Mouse (Mus musculus): ENCODE results near the gene Tnfsf15. TPM values are rescaled to one million over a fixed set of nuclear protein-coding genes. Genes with fewer than 3 reads are reported as not detected.

Gene Tnfsf15
- not detected in 2 replicates for polyA plus RNA-seq (2015; fragmentation: Nextera tagmentation; extraction: Ambion mirVana)

GRCm38 (mm10) chr4:63744693-63745171 is at the start of gene Tnfsf15:
Gene Tnfsf15, minus strand, starts transcription at chr4:63745113.

Other genes starting within 250 kb of the Tnfsf15 start
- gene Whrn, start 249.1 kb downstream of the Tnfsf15 start, polyA plus RNA-seq (2015; fragmentation: Nextera tagmentation; extraction: Ambion mirVana) = 0.19 and 0.76 TPM in 2 replicates
- gene Atp6v1g1, start 200.3 kb downstream of the Tnfsf15 start, polyA plus RNA-seq (2015; fragmentation: Nextera tagmentation; extraction: Ambion mirVana) = 146 and 154 TPM in 2 replicates
- gene Tmem268, start 186.3 kb downstream of the Tnfsf15 start, polyA plus RNA-seq (2015; fragmentation: Nextera tagmentation; extraction: Ambion mirVana) = 6.0 and 6.8 TPM in 2 replicates
- not detected in 2 replicates for gene Gm11213, start 139.9 kb downstream of the Tnfsf15 start, polyA plus RNA-seq (2015; fragmentation: Nextera tagmentation; extraction: Ambion mirVana)
- not detected in 2 replicates for gene Tex48, start 122.7 kb downstream of the Tnfsf15 start, polyA plus RNA-seq (2015; fragmentation: Nextera tagmentation; extraction: Ambion mirVana)
- not detected in 2 replicates for gene Gm11214, start 81.7 kb downstream of the Tnfsf15 start, polyA plus RNA-seq (2015; fragmentation: Nextera tagmentation; extraction: Ambion mirVana)
- gene Tnfsf8, start 116.2 kb upstream of the Tnfsf15 start, polyA plus RNA-seq (2015; fragmentation: Nextera tagmentation; extraction: Ambion mirVana) = 0.04 TPM in 1 of 2 replicates, not detected in the other

Measured in spleen, postnatal 0 days (tissue).